Mouse (Mus musculus) brain, embryonic 14.5 days (tissue): ENCODE data around the gene Mblac2.

ENCODE experiments used
- CTCF ChIP-seq: fragments of 200-500 bp; IDR thresholded peaks from 2 replicates; pipeline ENCODE4 v1.5.1; 2012; ENCODE audit warnings: inconsistent platforms, mild to moderate bottlenecking, moderate library complexity, borderline replicate concordance; ENCODE audit not compliant: insufficient read depth, insufficient read length; ENCODE audit errors: extremely low read depth
- POLR2A ChIP-seq: fragments of 200-500 bp; IDR thresholded peaks from 2 replicates; pipeline ENCODE4 v1.6.1; 2012; ENCODE audit warnings: mild to moderate bottlenecking, inconsistent platforms, borderline replicate concordance; ENCODE audit not compliant: poor library complexity, insufficient read depth, insufficient read length, severe bottlenecking; ENCODE audit errors: extremely low read depth

DNA sequence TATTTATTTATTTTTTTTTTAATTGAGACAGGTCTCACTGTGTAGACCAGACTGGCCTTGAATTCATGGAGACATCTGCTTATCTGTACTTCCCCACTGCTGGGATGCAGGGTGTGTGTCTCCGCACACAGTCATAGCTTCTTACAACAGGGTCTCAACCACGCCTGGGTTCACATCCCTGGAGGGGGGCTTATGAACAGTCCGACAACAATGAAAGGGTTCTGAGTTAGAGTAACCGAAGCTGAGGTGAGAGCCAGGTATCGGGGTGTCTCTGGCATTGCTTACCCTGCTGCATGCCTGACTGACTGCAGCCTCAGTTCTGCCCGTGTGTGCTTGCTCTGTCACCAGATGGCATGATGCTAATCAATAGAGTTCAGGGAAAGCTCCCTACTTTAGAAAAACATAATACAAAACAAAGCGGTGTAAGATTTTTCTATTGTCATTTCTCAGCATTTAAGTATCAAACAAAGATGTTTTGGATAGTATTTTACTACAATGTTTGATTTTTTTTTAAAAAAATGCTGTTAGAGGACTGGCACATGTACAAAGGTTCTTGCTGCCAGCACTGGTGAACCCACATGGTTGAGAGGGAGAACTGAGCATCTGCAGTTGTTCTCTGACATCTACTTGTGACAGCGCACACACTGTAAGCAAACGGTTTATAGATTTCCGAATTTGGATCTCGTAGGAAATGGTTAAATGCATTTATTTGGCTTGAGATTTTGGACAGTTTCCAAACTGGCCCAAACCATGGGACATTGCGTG is 47.4 kb upstream of the Mblac2 start:
- TF ChIP-seq POLR2A (no peak), CTCF (no peak)
